Mouse (Mus musculus) liver, postnatal 0 days (tissue): ENCODE measurements at regions not wholly inside any gene's neighbourhood (a gene's known extent, or its start where the extent isn't known, plus 50 kb on each side); places are given as distances from the start of the nearest gene placed in this dataset.

Source experiments
- CTCF ChIP-seq: sonication (generic); IDR thresholded peaks from 2 replicates; pipeline ENCODE4 v1.5.1; 2016; ENCODE audit warnings: antibody characterized with exemption, low read depth
- EP300 ChIP-seq: IDR thresholded peaks from 2 replicates; pipeline ENCODE4 v1.6.1; 2016; ENCODE audit warnings: antibody characterized with exemption, low read depth, mild to moderate bottlenecking

DNA sequence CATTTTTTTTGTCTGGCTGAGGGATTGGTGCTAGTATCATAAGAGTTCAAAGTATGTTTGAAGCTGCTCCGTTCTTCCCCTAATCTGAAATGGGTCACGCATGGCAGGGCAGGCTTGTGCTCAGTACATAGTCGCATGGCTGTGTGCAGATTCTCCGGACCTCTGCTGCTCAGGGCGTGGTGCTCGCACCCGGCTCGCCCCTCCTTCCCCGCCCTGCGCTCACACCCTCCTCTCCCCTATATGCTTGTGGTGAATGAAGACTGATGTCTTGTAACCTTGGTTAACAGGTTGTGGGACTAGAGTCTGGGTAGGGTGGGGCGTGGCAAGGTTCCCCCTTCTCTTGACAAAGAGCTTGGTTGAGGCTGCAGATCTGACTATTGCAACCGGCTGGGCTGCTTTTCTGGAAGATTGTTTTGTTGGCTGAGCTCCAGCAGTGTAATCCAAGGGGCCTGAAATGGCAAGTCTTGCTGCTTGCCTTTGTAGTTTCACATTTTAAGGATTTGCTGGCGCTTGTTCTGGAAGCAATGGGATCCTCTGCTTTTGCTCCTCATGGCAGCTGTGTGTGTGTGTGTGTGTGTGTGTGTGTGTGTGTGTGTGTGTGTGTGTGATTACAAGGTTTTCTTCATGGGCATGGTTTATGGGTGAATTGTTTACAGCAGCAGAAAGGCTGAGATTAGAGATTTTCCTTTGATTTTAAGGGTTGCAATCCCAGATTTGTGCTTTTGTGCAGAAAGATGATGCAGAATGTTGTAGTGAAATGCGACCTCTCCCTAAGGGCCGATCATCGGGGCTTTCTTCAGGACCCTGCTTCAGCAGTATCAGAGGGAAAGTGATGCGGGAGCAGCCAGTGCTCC lies 74.4 kb upstream of the Gm9887 start:
- TF ChIP-seq CTCF = no peak
- TF ChIP-seq EP300 = no peak
